Mouse (Mus musculus) stomach, embryonic 15.5 days (tissue): Measurements from ENCODE around the gene Slc9a8. TPM values are rescaled to one million over a fixed set of nuclear protein-coding genes. Genes with fewer than 3 reads are reported as not detected.
"Not testable (repeated sequence)": the region's sequence is repeated elsewhere in the genome, so short reads cannot be mapped to it uniquely, and the experiment has no call there.

Experiments used
- ATAC-seq: fragments of 200-750 bp; cut with Nextera tagmentation; 2 replicates; pipeline ENCODE4 v1.8.0; 2017; ENCODE audit warnings: low read depth, moderate number of reproducible peaks, moderate TSS enrichment; ENCODE audit not compliant: insufficient read depth, low FRiP score
- H3K27ac ChIP-seq: fragments of 300-500 bp; sonication (generic); 2 replicates; pipeline ENCODE4 v1.5.1; 2015; ENCODE audit warnings: mild to moderate bottlenecking, inconsistent platforms
- H3K27me3 ChIP-seq: fragments of 300-500 bp; sonication (generic); replicated peaks from 2 replicates; pipeline ENCODE4 v1.6.1; 2015; ENCODE audit warnings: inconsistent platforms
- H3K36me3 ChIP-seq: fragments of 300-500 bp; sonication (generic); 2 replicates; pipeline ENCODE4 v1.6.1; 2015; ENCODE audit warnings: inconsistent platforms
- H3K4me1 ChIP-seq: fragments of 300-500 bp; sonication (generic); 2 replicates; pipeline ENCODE4 v1.6.1; 2015; ENCODE audit warnings: inconsistent platforms
- H3K4me2 ChIP-seq: fragments of 300-500 bp; sonication (generic); 2 replicates; pipeline ENCODE4 v1.6.1; 2015; ENCODE audit warnings: mild to moderate bottlenecking, inconsistent platforms
- H3K4me3 ChIP-seq: fragments of 300-500 bp; sonication (generic); replicated peaks from 2 replicates; pipeline ENCODE4 v1.5.1; 2015; ENCODE audit warnings: inconsistent platforms
- H3K9ac ChIP-seq: fragments of 300-500 bp; sonication (generic); 2 replicates; pipeline ENCODE4 v1.6.1; 2015; ENCODE audit warnings: inconsistent platforms
- H3K9me3 ChIP-seq: fragments of 300-500 bp; sonication (generic); 2 replicates; pipeline ENCODE4 v1.6.1; 2016; ENCODE audit warnings: inconsistent platforms
- WGBS: fragments of 180-500 bp; shearing (Covaris S2); methylation state at CpG from one replicate; pipeline ENCODE4 v1.1.7; 2015; 5-methylcytosine and 5-hydroxymethylcytosine counted together
- polyA plus RNA-seq: library from polyadenylated mRNA; unstranded; fragments of >200 nt; fragmentation: Nextera tagmentation; extraction: Ambion mirVana; gene quantifications from 2 replicates; pipeline ENCODE4 v1.2.1, GENCODE M21; 2015

Gene Slc9a8
- polyA plus RNA-seq, 1 experiment from 2014 or later: 20.5 TPM

- Histone ChIP-seq H3K9ac (no peak overlapping the region), H3K4me3 (no peak overlapping the region), H3K27ac (peak overlapping the region; percentile 33; the same call in 1 of the 2 replicates), H3K9me3 (no peaks in the 10 kb centered on the region), H3K4me1 (peaks cover 5% of the 10 kb centered on the region), H3K27me3 (no peaks in the 10 kb centered on the region), H3K36me3 (no peaks in the 10 kb centered on the region), H3K4me2 (no peak overlapping the region)
- peak; percentile 17; the same call in 1 of the 2 replicates for ATAC-seq
- WGBS: 55% methylated on average over 13 of the region's 13 CpGs
Measured at GRCm38 (mm10) chr2:167383666-167384083, 37.8 kb upstream of the Slc9a8 start.

GRCm38 (mm10) chr2:167386456-167386855, 35.1 kb upstream of the Slc9a8 start:
- no peak overlapping the region for H3K9ac ChIP-seq
- no peak for ATAC-seq
- no peaks in the 10 kb centered on the region for H3K36me3 ChIP-seq
- WGBS: 85% methylated on average over 4 of the region's 4 CpGs
- no peak overlapping the region for H3K4me2 ChIP-seq
- no peaks in the 10 kb centered on the region for H3K4me1 ChIP-seq
- no peak overlapping the region for H3K4me3 ChIP-seq
- H3K9me3 ChIP-seq: no peaks in the 10 kb centered on the region
- H3K27ac ChIP-seq: no peak overlapping the region
- H3K27me3 ChIP-seq: no peaks in the 10 kb centered on the region

- Histone ChIP-seq H3K27ac (no peak overlapping the region), H3K9ac (no peak overlapping the region), H3K36me3 (no peaks in the 10 kb centered on the region), H3K4me1 (no peaks in the 10 kb centered on the region), H3K27me3 (no peaks in the 10 kb centered on the region), H3K4me2 (no peak overlapping the region), H3K4me3 (no peak overlapping the region), H3K9me3 (no peaks in the 10 kb centered on the region)
- WGBS: 74% methylated on average over 6 of the region's 6 CpGs
- no peak for ATAC-seq
Measured at GRCm38 (mm10) chr2:167386998-167387397, 34.5 kb upstream of the Slc9a8 start.

GRCm38 (mm10) chr2:167394426-167394825, 27.1 kb upstream of the Slc9a8 start:
- Histone ChIP-seq H3K4me3 (no peak overlapping the region), H3K36me3 (no peaks in the 10 kb centered on the region), H3K4me2 (no peak overlapping the region), H3K4me1 (no peaks in the 10 kb centered on the region), H3K9me3 (no peaks in the 10 kb centered on the region), H3K9ac (no peak overlapping the region), H3K27me3 (no peaks in the 10 kb centered on the region), H3K27ac (no peak overlapping the region)
- 61% methylated on average over 7 of the region's 7 CpGs for WGBS
- ATAC-seq: no peak

GRCm38 (mm10) chr2:167396420-167396819, 25.1 kb upstream of the Slc9a8 start:
- H3K9me3 ChIP-seq, H3K27me3 ChIP-seq, H3K4me1 ChIP-seq, H3K36me3 ChIP-seq, H3K4me2 ChIP-seq, H3K27ac ChIP-seq, ATAC-seq, H3K4me3 ChIP-seq, H3K9ac ChIP-seq: not testable (repeated sequence)
- 94% methylated on average over 9 of the region's 9 CpGs for WGBS

DNA sequence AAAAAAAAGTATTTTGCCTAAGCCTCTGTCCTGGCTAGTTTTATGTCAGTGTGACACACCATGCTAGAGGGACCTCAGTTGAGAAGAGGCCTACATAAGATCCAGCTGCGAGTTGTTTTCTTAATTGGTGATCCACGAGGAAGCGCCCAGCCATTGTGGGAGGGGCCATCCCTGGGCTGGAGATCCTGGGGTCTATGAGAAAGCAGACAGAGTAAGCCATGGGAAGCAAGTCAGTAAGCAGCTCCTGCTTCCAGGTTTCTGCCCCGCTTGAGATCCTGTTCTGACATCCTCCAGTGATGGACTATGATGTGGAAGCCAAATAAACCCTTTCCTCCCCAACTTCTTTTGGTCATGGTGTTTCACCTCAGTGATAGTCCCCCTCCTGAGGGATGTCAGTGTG, 22.5 kb upstream of the Slc9a8 start:
- Histone ChIP-seq H3K4me1 (peaks cover 4% of the 10 kb centered on the region; the same call in 1 of the 2 replicates), H3K27ac (no peak overlapping the region), H3K36me3 (no peaks in the 10 kb centered on the region), H3K27me3 (no peaks in the 10 kb centered on the region), H3K4me2 (no peak overlapping the region), H3K9ac (no peak overlapping the region), H3K4me3 (no peak overlapping the region), H3K9me3 (no peaks in the 10 kb centered on the region)
- WGBS: 49% methylated on average over 4 of the region's 4 CpGs
- no peak for ATAC-seq

DNA sequence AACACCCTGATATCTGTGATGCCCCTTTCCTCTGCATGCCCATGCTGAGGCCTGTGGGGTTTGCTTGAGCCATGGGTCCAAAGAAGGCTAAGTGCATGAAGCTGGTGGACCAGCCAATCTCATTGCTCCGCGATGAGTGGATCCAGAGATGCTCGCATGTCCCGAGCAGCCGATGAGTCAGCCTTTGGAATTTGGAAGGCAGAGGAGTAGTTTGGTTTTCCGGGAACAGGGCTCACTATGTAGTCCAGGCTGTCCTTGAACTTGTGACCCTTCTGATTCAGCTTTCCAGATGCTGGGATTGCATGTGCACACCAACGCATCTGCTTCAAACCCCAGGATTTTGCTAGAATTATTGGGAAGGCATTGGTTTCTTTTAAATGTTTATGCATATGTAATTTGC, 21.9 kb upstream of the Slc9a8 start:
- ATAC-seq: no peak
- no peak overlapping the region for H3K27ac ChIP-seq
- H3K4me3 ChIP-seq: no peak overlapping the region
- H3K9ac ChIP-seq: no peak overlapping the region
- no peaks in the 10 kb centered on the region for H3K9me3 ChIP-seq
- H3K27me3 ChIP-seq: no peaks in the 10 kb centered on the region
- H3K4me2 ChIP-seq: no peak overlapping the region
- H3K4me1 ChIP-seq: peaks cover 4% of the 10 kb centered on the region; the same call in 1 of the 2 replicates
- WGBS: 76% methylated on average over 7 of the region's 7 CpGs
- H3K36me3 ChIP-seq: no peaks in the 10 kb centered on the region

DNA sequence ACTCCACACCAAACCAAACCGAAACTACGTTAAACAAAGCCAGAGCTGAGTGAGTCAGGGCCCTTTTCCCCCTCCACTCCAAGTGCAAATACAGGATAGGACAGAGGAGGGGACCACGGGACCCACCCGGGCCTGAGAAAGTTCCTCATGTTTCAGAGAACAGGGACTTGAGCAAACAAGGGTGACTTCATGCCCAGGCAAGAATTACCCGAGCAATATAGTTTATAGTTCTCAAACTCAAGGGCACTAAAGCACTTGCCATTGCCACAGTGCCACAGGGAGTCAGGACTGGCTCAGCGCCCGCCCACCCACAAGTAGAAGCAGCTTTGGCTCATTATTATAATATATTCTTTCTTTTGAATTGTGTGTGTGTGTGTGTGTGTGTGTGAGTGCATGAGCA, 18.4 kb upstream of the Slc9a8 start:
- Histone ChIP-seq H3K4me3 (peak overlapping the region; percentile 10; the same call in 1 of the 2 replicates), H3K4me1 (peaks cover 4% of the 10 kb centered on the region; the same call in 1 of the 2 replicates), H3K27me3 (no peaks in the 10 kb centered on the region), H3K36me3 (no peaks in the 10 kb centered on the region), H3K4me2 (peak overlapping the region; percentile 19; the same call in 1 of the 2 replicates), H3K9me3 (no peaks in the 10 kb centered on the region), H3K27ac (peak overlapping the region; percentile 86), H3K9ac (no peak overlapping the region)
- WGBS: 63% methylated on average over 7 of the region's 7 CpGs
- peak; percentile 88 for ATAC-seq

DNA sequence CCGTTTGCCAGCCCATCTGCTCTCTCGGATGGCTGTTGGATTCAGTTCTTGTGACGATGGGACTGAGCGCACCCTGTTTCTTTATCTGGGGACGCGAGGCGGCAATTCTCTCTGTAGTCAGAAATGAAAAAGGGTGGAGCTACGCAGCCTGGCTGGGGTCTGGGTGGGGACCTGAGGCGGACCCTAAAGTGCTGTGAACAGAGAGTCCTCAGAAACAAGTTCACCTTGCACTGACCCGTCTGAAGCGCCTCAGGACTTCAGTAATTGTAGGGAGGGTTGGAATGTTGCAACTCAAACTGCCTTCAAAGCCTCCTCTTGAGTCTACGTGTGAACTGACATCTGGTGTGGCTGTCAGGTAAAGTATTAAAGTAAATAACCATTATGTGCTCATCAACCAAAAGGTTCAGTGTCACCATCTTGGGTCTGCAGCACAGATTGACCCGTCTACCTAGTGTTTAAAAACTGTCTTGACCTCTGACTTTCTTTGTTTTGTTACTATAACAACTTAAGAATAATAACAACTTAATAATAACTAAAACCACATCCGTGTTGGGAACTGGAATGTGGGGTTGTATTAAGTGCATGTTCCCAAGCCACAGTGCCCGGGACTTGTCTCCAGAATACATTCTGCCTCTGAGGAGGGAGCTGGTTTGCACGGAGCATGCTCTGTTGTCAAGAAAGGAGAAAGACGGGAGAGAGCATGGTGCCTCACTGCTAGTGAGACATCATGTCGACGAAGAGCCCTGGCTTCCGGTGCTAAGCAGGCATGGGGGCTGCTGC, 16.2 kb upstream of the Slc9a8 start:
- WGBS: 68% methylated on average over 20 of the region's 20 CpGs
- no peak overlapping the region for H3K27ac ChIP-seq
- no peak overlapping the region for H3K4me2 ChIP-seq
- no peak overlapping the region for H3K9ac ChIP-seq
- ATAC-seq: no peak
- peaks cover 4% of the 10 kb centered on the region; the same call in 1 of the 2 replicates for H3K4me1 ChIP-seq
- no peaks in the 10 kb centered on the region for H3K27me3 ChIP-seq
- no peak overlapping the region for H3K4me3 ChIP-seq
- H3K9me3 ChIP-seq: no peaks in the 10 kb centered on the region
- H3K36me3 ChIP-seq: no peaks in the 10 kb centered on the region

- WGBS: 90% methylated on average over 16 of the region's 16 CpGs
- no peaks in the 10 kb centered on the region for H3K27me3 ChIP-seq
- H3K27ac ChIP-seq: no peak overlapping the region
- H3K9ac ChIP-seq: no peak overlapping the region
- H3K36me3 ChIP-seq: no peaks in the 10 kb centered on the region
- no peaks in the 10 kb centered on the region for H3K4me1 ChIP-seq
- H3K4me3 ChIP-seq: no peak overlapping the region
- H3K4me2 ChIP-seq: no peak overlapping the region
- no peaks in the 10 kb centered on the region for H3K9me3 ChIP-seq
- no peak for ATAC-seq
Measured at GRCm38 (mm10) chr2:167407296-167407929, 14.1 kb upstream of the Slc9a8 start.

- H3K9me3 ChIP-seq: no peaks in the 10 kb centered on the region
- WGBS: 89% methylated on average over 5 of the region's 5 CpGs
- H3K9ac ChIP-seq: no peak overlapping the region
- no peak for ATAC-seq
- no peak overlapping the region for H3K4me2 ChIP-seq
- H3K4me3 ChIP-seq: no peak overlapping the region
- no peaks in the 10 kb centered on the region for H3K4me1 ChIP-seq
- H3K36me3 ChIP-seq: no peaks in the 10 kb centered on the region
- H3K27ac ChIP-seq: no peak overlapping the region
- H3K27me3 ChIP-seq: no peaks in the 10 kb centered on the region
Measured at GRCm38 (mm10) chr2:167414461-167414860, 7.1 kb upstream of the Slc9a8 start.

GRCm38 (mm10) chr2:167415970-167416563, 5.4 kb upstream of the Slc9a8 start:
- H3K4me3 ChIP-seq: no peak overlapping the region
- H3K9ac ChIP-seq: no peak overlapping the region
- H3K27me3 ChIP-seq: no peaks in the 10 kb centered on the region
- WGBS: 66% methylated on average over 9 of the region's 9 CpGs
- no peaks in the 10 kb centered on the region for H3K4me1 ChIP-seq
- H3K9me3 ChIP-seq: no peaks in the 10 kb centered on the region
- H3K36me3 ChIP-seq: no peaks in the 10 kb centered on the region
- no peak overlapping the region for H3K4me2 ChIP-seq
- H3K27ac ChIP-seq: 0 out of 2 replicates have a peak overlapping the region, but pooled peaks have one; percentile 1
- ATAC-seq: peak; percentile 29; the same call in 1 of the 2 replicates
